Mouse (Mus musculus): ENCODE measurements around the gene Zfp804a. TPM values are rescaled to one million over a fixed set of nuclear protein-coding genes. Genes with fewer than 3 reads are reported as not detected.

The Zfp804a gene
- polyA plus RNA-seq, 1 experiment from 2014 or later: 2.4 TPM

DNA sequence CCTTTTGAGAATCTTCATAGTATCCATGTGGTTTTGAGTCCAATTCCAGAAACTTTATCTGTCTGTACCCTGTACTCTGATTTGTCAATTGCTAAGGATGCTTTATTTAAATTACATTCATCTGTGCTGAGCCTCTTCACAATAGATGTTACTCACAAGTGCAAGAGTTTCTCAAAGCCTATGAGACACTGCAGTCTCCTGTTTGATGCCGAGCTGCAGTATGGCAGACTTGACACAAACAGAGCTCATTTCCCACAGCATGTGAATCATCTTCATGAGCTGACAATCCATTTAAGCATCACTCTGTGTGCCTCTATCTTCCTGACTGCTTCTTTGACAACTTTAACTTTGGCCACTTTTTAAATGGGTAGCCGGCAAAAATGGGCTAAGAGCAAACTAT, 60.6 kb downstream of the Zfp804a start:
- Histone ChIP-seq H3K4me1 (no peaks in the 10 kb centered on the region), H3K9me3 (no peaks in the 10 kb centered on the region), H3K27me3 (replicated peaks) (no peaks in the 10 kb centered on the region), H3K36me3 (no peaks in the 10 kb centered on the region), H3K4me3 (replicated peaks) (no peak overlapping the region), H3K27ac (no peak overlapping the region), H3K9ac (no peak overlapping the region), H3K4me2 (no peak overlapping the region)
- 84% methylated on average over 2 of the region's 2 CpGs for WGBS
- no peak for ATAC-seq (ENCODE audit: insufficient read depth, low FRiP score, low read depth)

DNA sequence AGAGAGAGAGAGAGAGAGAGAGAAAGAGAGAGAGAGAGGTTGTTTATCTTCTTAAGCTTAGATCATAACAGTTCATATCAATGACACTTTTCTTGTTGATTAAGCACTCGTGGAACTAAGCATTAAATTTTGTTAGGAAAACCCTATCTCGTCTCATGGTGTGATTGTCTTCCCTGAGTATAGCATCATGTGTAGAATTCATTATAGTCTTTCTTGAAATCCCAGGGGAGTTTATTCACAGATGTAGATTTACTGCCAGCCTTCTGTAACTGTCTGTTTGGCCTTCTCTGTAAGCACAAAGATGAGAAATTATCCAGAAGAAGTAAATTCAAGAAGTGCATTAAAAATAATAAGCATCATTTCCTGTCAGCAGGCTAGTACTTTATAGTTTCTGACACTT, 66.6 kb downstream of the Zfp804a start:
- Histone ChIP-seq H3K36me3 (no peaks in the 10 kb centered on the region), H3K9me3 (no peaks in the 10 kb centered on the region), H3K4me1 (no peaks in the 10 kb centered on the region), H3K27me3 (replicated peaks) (no peaks in the 10 kb centered on the region), H3K4me2 (no peak overlapping the region), H3K4me3 (replicated peaks) (no peak overlapping the region), H3K27ac (no peak overlapping the region), H3K9ac (no peak overlapping the region)
- ATAC-seq (ENCODE audit: insufficient read depth, low FRiP score, low read depth): no peak
- 33% methylated on average over 2 of the region's 2 CpGs for WGBS

DNA sequence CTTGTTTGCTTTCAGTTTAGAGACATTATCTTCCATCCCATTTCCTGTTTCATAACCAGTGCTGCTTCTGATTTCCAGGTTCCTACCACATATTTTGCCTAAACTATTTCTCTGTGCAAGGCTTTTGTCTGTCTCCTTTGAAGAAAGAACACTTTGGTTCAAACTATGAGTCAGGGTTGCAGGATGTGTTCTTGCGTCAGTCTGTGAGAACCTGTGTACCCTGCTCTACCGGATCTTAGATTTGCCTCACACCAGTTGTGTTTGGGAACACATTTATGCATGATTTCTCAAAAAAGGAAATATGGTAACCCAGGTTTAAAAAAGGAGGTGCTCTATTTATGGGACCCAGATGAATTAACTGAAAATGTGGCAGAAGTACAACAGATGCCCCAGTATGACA, 125.7 kb downstream of the Zfp804a start:
- Histone ChIP-seq H3K9me3 (no peaks in the 10 kb centered on the region), H3K4me3 (replicated peaks) (no peak overlapping the region), H3K36me3 (no peaks in the 10 kb centered on the region), H3K4me2 (no peak overlapping the region), H3K27me3 (replicated peaks) (no peaks in the 10 kb centered on the region), H3K27ac (no peak overlapping the region), H3K4me1 (no peaks in the 10 kb centered on the region), H3K9ac (no peak overlapping the region)
- no peak for ATAC-seq (ENCODE audit: insufficient read depth, low FRiP score, low read depth)
- 85% methylated on average over 2 of the region's 2 CpGs for WGBS

DNA sequence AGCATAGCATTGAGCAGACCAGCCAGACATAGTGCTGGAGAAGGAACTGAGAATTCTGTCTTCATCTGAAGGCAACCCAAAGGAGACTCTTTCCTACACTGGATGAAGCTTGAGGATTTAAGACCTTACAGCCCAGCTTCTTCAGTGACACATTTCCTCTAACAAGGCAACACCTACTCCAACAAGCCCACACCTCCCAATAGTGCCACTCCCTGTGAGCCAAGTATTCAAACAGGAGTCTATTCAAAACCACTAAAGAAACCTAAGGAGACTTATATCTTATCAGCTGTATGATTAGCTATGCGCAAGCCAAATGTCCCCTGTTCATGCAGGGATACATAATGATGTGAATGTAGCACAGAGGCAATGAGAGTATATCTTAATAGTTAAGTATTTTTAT, 128.0 kb downstream of the Zfp804a start:
- 74% methylated on average over 1 of the region's 1 CpGs for WGBS
- Histone ChIP-seq H3K9ac (no peak overlapping the region), H3K4me3 (replicated peaks) (no peak overlapping the region), H3K4me1 (no peaks in the 10 kb centered on the region), H3K27ac (no peak overlapping the region), H3K36me3 (no peaks in the 10 kb centered on the region), H3K4me2 (no peak overlapping the region), H3K27me3 (replicated peaks) (no peaks in the 10 kb centered on the region), H3K9me3 (no peaks in the 10 kb centered on the region)
- peak; percentile 70; the same call in 1 of the 2 replicates for ATAC-seq (ENCODE audit: insufficient read depth, low FRiP score, low read depth)

DNA sequence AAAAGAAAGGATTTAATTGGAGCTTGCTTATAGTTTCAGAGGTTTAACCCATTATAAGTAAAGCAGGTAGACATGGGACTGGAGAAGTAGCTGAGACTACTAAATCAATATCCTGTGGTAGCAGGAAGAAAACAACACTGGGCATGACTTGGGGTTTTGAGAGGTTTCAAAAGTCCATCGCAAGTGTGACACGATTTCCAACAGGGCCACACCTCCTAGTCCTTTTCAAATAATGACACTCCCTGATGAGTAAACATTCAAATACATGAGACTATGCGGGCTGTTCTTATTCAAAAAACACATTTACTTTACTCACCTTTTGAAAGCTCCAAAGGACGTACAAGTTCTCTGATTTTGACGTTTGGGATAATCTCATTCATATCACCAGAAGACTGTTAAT, 146.9 kb downstream of the Zfp804a start:
- Histone ChIP-seq H3K9me3 (no peaks in the 10 kb centered on the region), H3K4me3 (replicated peaks) (no peak overlapping the region), H3K36me3 (no peaks in the 10 kb centered on the region), H3K4me1 (no peaks in the 10 kb centered on the region), H3K27me3 (replicated peaks) (no peaks in the 10 kb centered on the region), H3K27ac (no peak overlapping the region), H3K4me2 (no peak overlapping the region), H3K9ac (no peak overlapping the region)
- peak; percentile 39; the same call in 1 of the 2 replicates for ATAC-seq (ENCODE audit: insufficient read depth, low FRiP score, low read depth)
- WGBS: 64% methylated on average over 5 of the region's 5 CpGs

DNA sequence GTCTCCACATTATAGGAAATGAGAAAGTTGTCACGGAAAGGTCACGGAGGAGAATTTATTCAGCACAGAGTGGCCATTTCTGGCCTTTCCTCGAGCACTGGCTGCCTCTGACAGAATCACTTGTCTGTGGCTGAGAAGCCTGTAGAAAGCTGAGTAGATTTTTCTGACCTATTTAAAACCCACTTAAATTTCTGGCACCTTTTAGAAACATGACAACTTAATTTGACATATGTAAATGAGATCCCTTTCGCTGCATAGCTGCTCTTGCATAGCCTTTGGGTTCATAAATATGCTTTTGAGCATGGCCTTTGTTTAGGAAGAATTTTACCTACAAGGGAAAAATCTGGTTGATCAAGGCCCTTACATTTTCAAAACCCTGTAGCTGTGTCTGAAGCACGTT, 147.6 kb downstream of the Zfp804a start:
- no peaks in the 10 kb centered on the region for H3K4me1 ChIP-seq
- H3K4me2 ChIP-seq: no peak overlapping the region
- no peak for ATAC-seq (ENCODE audit: insufficient read depth, low FRiP score, low read depth)
- no peaks in the 10 kb centered on the region for H3K27me3 ChIP-seq (replicated peaks)
- H3K9me3 ChIP-seq: no peaks in the 10 kb centered on the region
- H3K36me3 ChIP-seq: no peaks in the 10 kb centered on the region
- no peak overlapping the region for H3K4me3 ChIP-seq (replicated peaks)
- 63% methylated on average over 5 of the region's 5 CpGs for WGBS
- no peak overlapping the region for H3K9ac ChIP-seq
- peak overlapping the region; percentile 44; the same call in 1 of the 2 replicates for H3K27ac ChIP-seq

DNA sequence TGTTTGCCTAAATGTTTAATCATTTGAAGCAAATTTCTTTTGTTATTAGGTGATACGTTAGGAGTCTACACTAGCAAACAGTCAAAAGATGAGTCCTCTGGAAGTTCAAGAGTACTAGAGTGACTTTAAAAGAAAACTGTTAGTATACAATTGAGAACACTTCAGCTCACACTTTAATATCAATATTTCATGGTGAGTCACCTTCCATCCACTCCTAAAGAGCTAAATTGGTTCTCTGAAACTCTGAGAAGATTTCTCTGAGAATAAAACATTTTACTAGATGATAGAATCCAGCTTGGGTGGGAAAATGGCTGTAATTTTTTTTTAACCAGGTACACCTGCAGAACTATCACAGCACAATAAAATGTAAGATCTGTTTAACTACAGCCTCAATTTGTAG, 157.6 kb downstream of the Zfp804a start:
- no peak for ATAC-seq (ENCODE audit: insufficient read depth, low FRiP score, low read depth)
- Histone ChIP-seq H3K9me3 (no peaks in the 10 kb centered on the region), H3K36me3 (no peaks in the 10 kb centered on the region), H3K9ac (no peak overlapping the region), H3K27me3 (replicated peaks) (no peaks in the 10 kb centered on the region), H3K4me3 (replicated peaks) (no peak overlapping the region), H3K4me1 (no peaks in the 10 kb centered on the region), H3K4me2 (no peak overlapping the region), H3K27ac (no peak overlapping the region)
- WGBS: 67% methylated on average over 1 of the region's 1 CpGs

DNA sequence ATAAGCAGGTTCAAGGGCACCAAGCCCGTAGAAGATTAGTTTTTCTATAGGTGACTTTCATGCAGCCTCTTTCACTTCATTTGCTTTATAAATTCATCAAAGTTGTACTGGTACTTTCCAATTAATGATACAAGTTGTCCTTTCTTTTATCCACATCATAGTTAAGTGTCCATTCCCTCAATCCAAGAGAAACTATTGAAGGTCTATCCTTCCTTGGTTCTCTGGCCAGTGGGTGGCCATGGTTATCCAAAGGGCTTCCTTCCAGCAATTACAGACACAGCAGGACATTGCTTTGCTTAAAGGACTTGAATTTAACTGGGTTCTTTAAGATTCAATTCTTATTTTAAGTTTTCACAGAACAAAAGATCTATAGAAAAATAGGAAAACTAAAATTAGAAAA, 158.9 kb downstream of the Zfp804a start:
- H3K27ac ChIP-seq: no peak overlapping the region
- 85% methylated on average over 1 of the region's 1 CpGs for WGBS
- no peaks in the 10 kb centered on the region for H3K9me3 ChIP-seq
- no peaks in the 10 kb centered on the region for H3K36me3 ChIP-seq
- no peaks in the 10 kb centered on the region for H3K4me1 ChIP-seq
- no peaks in the 10 kb centered on the region for H3K27me3 ChIP-seq (replicated peaks)
- no peak overlapping the region for H3K9ac ChIP-seq
- H3K4me2 ChIP-seq: no peak overlapping the region
- no peak for ATAC-seq (ENCODE audit: insufficient read depth, low FRiP score, low read depth)
- H3K4me3 ChIP-seq (replicated peaks): no peak overlapping the region

DNA sequence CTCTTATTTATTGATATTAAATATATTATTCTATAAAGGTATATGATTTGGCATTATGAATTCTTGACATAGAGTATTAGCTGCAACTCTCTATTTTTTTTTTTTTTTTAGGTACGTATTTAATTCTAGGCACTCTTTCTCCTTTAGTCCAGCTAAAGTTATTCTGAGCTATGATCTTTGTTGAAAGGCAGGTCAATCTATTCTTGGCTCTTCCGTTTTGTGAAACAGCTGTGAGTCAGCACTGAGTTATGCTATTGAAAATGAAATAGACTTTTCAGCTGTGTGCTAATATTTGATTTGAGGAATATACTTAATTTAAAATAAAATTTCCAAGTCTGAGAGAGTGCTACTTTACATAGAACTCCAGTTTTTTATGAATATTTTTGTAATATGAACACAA, 164.9 kb downstream of the Zfp804a start:
- H3K27me3 ChIP-seq (replicated peaks): no peaks in the 10 kb centered on the region
- H3K9me3 ChIP-seq: no peaks in the 10 kb centered on the region
- H3K4me2 ChIP-seq: no peak overlapping the region
- no peak overlapping the region for H3K9ac ChIP-seq
- no peak overlapping the region for H3K4me3 ChIP-seq (replicated peaks)
- no peaks in the 10 kb centered on the region for H3K4me1 ChIP-seq
- H3K36me3 ChIP-seq: no peaks in the 10 kb centered on the region
- ATAC-seq (ENCODE audit: insufficient read depth, low FRiP score, low read depth): no peak
- H3K27ac ChIP-seq: no peak overlapping the region
- 36% methylated on average over 2 of the region's 2 CpGs for WGBS

DNA sequence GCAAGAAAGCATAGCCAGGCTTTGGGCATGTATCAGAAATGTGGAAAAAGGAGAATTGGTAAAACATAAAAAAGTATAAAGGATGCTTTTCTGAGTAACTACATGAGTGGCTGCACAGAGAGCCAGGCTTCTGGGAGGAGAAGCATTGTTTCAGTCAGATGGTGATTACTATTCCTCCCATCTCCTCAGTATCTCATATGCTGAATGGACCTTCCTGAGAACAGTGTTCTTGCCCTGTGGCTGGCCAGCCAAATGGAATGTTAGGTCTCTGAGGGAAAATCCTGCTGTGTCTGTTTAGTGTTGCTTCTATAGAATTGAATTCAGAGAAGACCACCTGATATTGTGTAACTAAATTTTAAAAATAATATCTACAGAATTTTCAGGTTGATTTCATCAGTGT, 193.0 kb downstream of the Zfp804a start:
- no peak overlapping the region for H3K4me3 ChIP-seq (replicated peaks)
- no peaks in the 10 kb centered on the region for H3K9me3 ChIP-seq
- H3K4me1 ChIP-seq: no peaks in the 10 kb centered on the region
- H3K4me2 ChIP-seq: no peak overlapping the region
- no peak overlapping the region for H3K27ac ChIP-seq
- H3K27me3 ChIP-seq (replicated peaks): no peaks in the 10 kb centered on the region
- no peak for ATAC-seq (ENCODE audit: insufficient read depth, low FRiP score, low read depth)
- no peak overlapping the region for H3K9ac ChIP-seq
- no peaks in the 10 kb centered on the region for H3K36me3 ChIP-seq

DNA sequence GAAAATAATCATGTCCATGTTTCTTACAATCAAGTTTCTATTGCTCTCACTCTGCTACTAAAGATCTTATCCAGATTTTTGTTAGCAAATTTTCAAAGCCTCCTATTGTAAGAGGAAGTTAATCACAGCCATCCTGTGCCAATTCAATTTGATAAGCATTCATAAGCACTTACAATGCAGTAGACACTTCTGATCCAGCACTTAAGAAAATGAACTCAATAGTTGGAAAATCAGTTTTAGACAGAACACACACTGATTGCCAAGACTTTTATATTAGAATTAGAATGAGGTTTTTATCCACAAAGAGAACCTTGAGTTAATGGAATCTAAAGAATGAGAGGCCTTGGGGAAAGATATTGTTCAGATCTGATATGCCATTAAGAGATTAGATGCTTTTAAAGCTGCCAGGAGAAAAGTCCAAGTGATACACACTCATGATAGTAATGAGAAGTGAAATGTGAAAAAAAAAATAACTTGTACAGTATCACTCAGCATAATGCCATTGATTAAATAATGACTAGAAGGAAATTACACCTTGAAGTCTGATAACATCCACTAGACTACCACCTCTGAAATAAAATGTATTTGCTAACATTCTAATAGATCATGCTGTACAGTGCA, 194.0 kb downstream of the Zfp804a start:
- Histone ChIP-seq H3K4me3 (replicated peaks) (no peak overlapping the region), H3K27me3 (replicated peaks) (no peaks in the 10 kb centered on the region), H3K4me1 (no peaks in the 10 kb centered on the region), H3K27ac (no peak overlapping the region), H3K36me3 (no peaks in the 10 kb centered on the region), H3K9ac (no peak overlapping the region), H3K9me3 (no peaks in the 10 kb centered on the region), H3K4me2 (no peak overlapping the region)
- no peak for ATAC-seq (ENCODE audit: insufficient read depth, low FRiP score, low read depth)

DNA sequence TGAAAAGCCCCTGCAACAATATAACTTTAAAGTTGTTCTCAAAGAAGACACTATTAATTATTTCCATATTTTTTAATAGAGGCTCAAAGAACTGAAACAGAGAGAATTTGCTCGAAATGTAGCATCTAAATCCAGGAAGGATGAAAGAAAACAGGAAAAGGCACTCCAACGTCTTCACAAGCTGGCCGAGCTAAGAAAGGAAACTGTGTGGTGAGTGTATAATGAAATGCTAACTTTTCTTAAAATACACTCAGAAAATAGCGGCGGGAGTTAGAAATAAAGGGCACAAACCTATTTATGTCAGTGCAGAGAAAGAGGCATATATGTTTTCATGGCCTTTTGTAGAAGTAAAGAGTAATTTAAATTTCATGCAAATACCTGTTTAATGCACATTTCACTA, 200.4 kb downstream of the Zfp804a start:
- no peak overlapping the region for H3K27ac ChIP-seq
- no peaks in the 10 kb centered on the region for H3K27me3 ChIP-seq (replicated peaks)
- no peaks in the 10 kb centered on the region for H3K4me1 ChIP-seq
- H3K4me2 ChIP-seq: no peak overlapping the region
- WGBS: 66% methylated on average over 5 of the region's 5 CpGs
- no peaks in the 10 kb centered on the region for H3K36me3 ChIP-seq
- no peak for ATAC-seq (ENCODE audit: insufficient read depth, low FRiP score, low read depth)
- no peak overlapping the region for H3K4me3 ChIP-seq (replicated peaks)
- H3K9me3 ChIP-seq: no peaks in the 10 kb centered on the region
- H3K9ac ChIP-seq: no peak overlapping the region

DNA sequence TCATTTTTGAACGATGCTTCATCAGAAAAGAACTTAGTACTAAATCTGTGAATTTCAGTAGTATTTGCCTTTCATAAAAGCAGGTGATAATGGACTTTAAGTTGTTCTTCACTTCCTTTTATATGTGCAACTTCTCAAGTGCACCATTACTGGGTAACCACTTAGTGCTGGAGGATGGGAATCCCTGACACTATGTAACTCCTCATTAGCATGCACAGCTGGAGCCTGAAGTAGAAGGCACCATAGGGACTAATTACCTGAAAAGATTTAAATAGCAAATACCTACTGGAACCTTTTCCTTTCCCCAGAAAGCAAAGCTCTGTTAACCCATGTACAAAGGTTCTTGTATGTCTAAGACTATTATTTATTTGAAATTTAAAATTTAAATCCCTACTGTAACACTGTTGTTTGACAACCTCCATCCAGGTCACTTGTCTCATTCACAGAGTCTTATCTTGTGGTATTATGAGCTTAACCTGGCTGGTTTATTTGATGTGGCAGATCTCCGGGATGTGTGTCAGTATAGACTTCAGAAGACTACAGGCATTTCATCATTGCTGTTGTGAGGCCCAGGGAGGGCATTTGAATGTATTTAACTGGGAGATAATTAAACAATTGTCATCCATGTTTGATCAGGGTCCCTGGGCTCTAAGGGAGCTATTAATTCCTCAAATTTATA, 229.7 kb downstream of the Zfp804a start:
- no peak for ATAC-seq (ENCODE audit: insufficient read depth, low FRiP score, low read depth)
- 60% methylated on average over 2 of the region's 2 CpGs for WGBS
- H3K27ac ChIP-seq: no peak overlapping the region
- H3K9ac ChIP-seq: no peak overlapping the region
- no peak overlapping the region for H3K4me2 ChIP-seq
- no peaks in the 10 kb centered on the region for H3K4me1 ChIP-seq
- no peak overlapping the region for H3K4me3 ChIP-seq (replicated peaks)
- H3K9me3 ChIP-seq: no peaks in the 10 kb centered on the region
- no peaks in the 10 kb centered on the region for H3K36me3 ChIP-seq
- H3K27me3 ChIP-seq (replicated peaks): no peaks in the 10 kb centered on the region
